Mouse (Mus musculus): Measurements from ENCODE around the gene Cog4. TPM values are rescaled to one million over a fixed set of nuclear protein-coding genes. Genes with fewer than 3 reads are reported as not detected.

Cog4 gene
- total and polyA plus RNA-seq, 3 experiments = 24.9 to 35.2 (median 27.5) TPM

DNA sequence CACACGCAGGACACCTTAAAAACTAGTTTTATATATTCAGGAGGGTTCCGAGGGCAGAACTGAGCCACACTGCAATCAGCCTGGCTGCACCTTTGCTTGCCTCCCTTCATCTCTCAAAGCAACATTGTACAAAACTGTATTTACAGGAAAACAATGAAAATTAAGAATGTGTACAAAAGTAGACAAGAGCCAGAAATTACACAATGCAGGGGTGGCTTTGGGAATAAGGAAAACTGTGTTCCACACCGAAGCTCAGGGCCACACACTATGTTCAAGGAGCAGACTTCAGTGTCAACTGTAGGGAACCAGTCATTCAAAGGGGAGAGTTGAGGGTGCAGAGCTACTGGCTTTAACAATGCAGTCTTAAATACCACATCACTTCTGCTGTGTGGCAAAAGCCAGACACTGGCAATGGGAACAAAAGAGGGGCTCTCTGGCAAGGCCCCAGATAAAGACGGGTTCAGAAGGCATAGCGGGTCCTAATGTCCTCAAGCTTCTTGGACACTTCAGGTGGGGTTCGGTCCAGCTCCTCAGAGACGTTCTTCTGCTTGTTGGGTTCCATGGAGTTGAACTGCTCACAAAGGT lies 35.8 kb upstream of the Cog4 start:
- no peaks in the 10 kb centered on the region for H3K27me3 ChIP-seq (replicated peaks)
- H3K4me3 ChIP-seq (replicated peaks in 1 of 3; ENCODE audit: low read depth in 2 of 3, low read length in 2 of 3, poor library complexity in 1 of 3) = no peak overlapping the region
- DNase-seq (ENCODE audit: extremely low read depth) = no peak
- no peak overlapping the region for H3K27ac ChIP-seq (ENCODE audit: insufficient read depth, low read depth)
- in situ Hi-C loops (cut with MboI; ENCODE audit: low pct_ligation_motif_present, low pct_unique_long_range_greater_than_20kb, low sequenced_read_pairs) = loop anchor here (10.0 kb wide), 1 partner anchor 46 kb away; no protein-coding TSS in a partner anchor
- TF ChIP-seq SIN3A (IDR thresholded peaks at IDR 0.05; ENCODE audit: low read length) (no peak), E2F4 (IDR thresholded peaks at IDR 0.05; ENCODE audit: insufficient replicate concordance, low read depth, low read length) (no peak), CTCF (conservative IDR thresholded peaks at IDR 0.05 in 1 of 2, IDR thresholded peaks at IDR 0.05 in 1 of 2; ENCODE audit: low read depth in 2 of 2, low read length in 2 of 2) (no peak), CHD2 (IDR thresholded peaks at IDR 0.05; ENCODE audit: low read length) (no peak), EP300 (IDR thresholded peaks at IDR 0.05; ENCODE audit: low read length) (no peak), ZKSCAN1 (IDR thresholded peaks at IDR 0.05; ENCODE audit: borderline replicate concordance, low read depth, low read length) (no peak)
- H3K9me3 ChIP-seq (replicated peaks; ENCODE audit: low read length) = no peaks in the 10 kb centered on the region
- no peak overlapping the region for H3K9ac ChIP-seq (ENCODE audit: insufficient read depth, low read depth)
- peaks cover 64 to 69% of the 10 kb centered on the region in 2 experiments for H3K36me3 ChIP-seq (replicated peaks in 1 of 2; ENCODE audit: control insufficient read depth in 1 of 2, insufficient read depth in 1 of 2, low read length in 1 of 2)
- peaks cover 9 to 93% of the 10 kb centered on the region in 2 experiments for H3K4me1 ChIP-seq (ENCODE audit: control insufficient read depth in 1 of 2, insufficient read depth in 2 of 2)
- H3K79me2 ChIP-seq (replicated peaks; ENCODE audit: control insufficient read depth, extremely low read depth, insufficient read depth, poor library complexity, severe bottlenecking) = peaks cover 4% of the 10 kb centered on the region
- dilution Hi-C loops (cut with MboI; ENCODE audit: extremely low pct_ligation_motif_present, extremely low pct_unique_long_range_greater_than_20kb, low sequenced_read_pairs) = no loop called here
- no peak overlapping the region for H3K4me2 ChIP-seq (ENCODE audit: insufficient read depth, low read depth, poor library complexity, severe bottlenecking)

DNA sequence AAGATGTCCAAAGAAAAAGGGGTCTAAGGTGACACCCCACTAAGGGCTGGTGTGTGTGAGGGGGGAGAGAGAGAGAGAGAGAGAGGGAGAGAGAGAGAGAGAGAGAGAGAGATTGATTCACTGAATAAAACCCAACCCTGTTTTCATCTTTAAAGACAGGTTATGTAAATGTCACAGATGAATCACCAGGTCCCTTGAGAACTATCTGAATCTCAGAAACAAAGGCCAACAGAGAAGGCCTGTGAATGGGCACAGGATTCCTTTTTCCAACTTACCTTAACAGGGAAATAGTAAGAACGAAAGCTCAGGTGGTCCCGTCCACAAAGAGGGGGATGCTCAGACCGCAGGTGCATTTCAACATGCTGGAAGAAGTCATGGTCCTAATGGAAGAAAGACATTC lies 35.3 kb upstream of the Cog4 start:
- H3K9me3 ChIP-seq (replicated peaks; ENCODE audit: low read length) = no peaks in the 10 kb centered on the region
- peaks cover 9 to 93% of the 10 kb centered on the region in 2 experiments; a peak in 3 of 4 replicates for H3K4me1 ChIP-seq (ENCODE audit: control insufficient read depth in 1 of 2, insufficient read depth in 2 of 2)
- H3K4me3 ChIP-seq (replicated peaks in 1 of 3; ENCODE audit: low read depth in 2 of 3, low read length in 2 of 3, poor library complexity in 1 of 3) = no peak overlapping the region
- peaks cover 4% of the 10 kb centered on the region for H3K79me2 ChIP-seq (replicated peaks; ENCODE audit: control insufficient read depth, extremely low read depth, insufficient read depth, poor library complexity, severe bottlenecking)
- in situ Hi-C loops (cut with MboI; ENCODE audit: low pct_ligation_motif_present, low pct_unique_long_range_greater_than_20kb, low sequenced_read_pairs) (loop anchor here (10.0 kb wide), 1 partner anchor 46 kb away; no protein-coding TSS in a partner anchor), dilution Hi-C loops (cut with MboI; ENCODE audit: extremely low pct_ligation_motif_present, extremely low pct_unique_long_range_greater_than_20kb, low sequenced_read_pairs) (no loop called here)
- no peak for TF ChIP-seq JUN (IDR thresholded peaks at IDR 0.05; ENCODE audit: insufficient read depth, low read depth, low read length)
- TF ChIP-seq ZKSCAN1 (IDR thresholded peaks at IDR 0.05; ENCODE audit: borderline replicate concordance, low read depth, low read length) = no peak
- TF ChIP-seq ZNF384 (IDR thresholded peaks at IDR 0.05; ENCODE audit: low read depth, low read length) = no peak
- no peak for TF ChIP-seq MAX (IDR thresholded peaks at IDR 0.05; ENCODE audit: low read length)
- no peak for TF ChIP-seq TBP (conservative IDR thresholded peaks at IDR 0.05; ENCODE audit: low read depth, low read length)
- TF ChIP-seq CHD2 (IDR thresholded peaks at IDR 0.05; ENCODE audit: low read length) = no peak
- TF ChIP-seq IRF4 (IDR thresholded peaks at IDR 0.05; ENCODE audit: low read depth, low read length) = no peak
- no peak for TF ChIP-seq MEF2A (IDR thresholded peaks at IDR 0.05; ENCODE audit: borderline replicate concordance, low read depth, low read length)
- TF ChIP-seq MAFK (IDR thresholded peaks at IDR 0.05; ENCODE audit: insufficient replicate concordance, low read length) = no peak
- TF ChIP-seq HCFC1 (IDR thresholded peaks at IDR 0.05; ENCODE audit: low read depth, low read length) = no peak
- TF ChIP-seq RCOR1 (conservative IDR thresholded peaks at IDR 0.05; ENCODE audit: low read depth, low read length) = no peak
- no peak for TF ChIP-seq CHD1 (IDR thresholded peaks at IDR 0.05; ENCODE audit: low read depth, low read length)
- TF ChIP-seq MYC (IDR thresholded peaks at IDR 0.05; ENCODE audit: low read depth, low read length) = no peak
- no peak for TF ChIP-seq MXI1 (IDR thresholded peaks at IDR 0.05; ENCODE audit: low read depth, low read length)
- no peak overlapping the region for H3K4me2 ChIP-seq (ENCODE audit: insufficient read depth, low read depth, poor library complexity, severe bottlenecking)
- H3K27ac ChIP-seq (ENCODE audit: insufficient read depth, low read depth) = no peak overlapping the region
- no peak overlapping the region for H3K9ac ChIP-seq (ENCODE audit: insufficient read depth, low read depth)
- peaks cover 69 to 75% of the 10 kb centered on the region in 2 experiments for H3K36me3 ChIP-seq (replicated peaks in 1 of 2; ENCODE audit: control insufficient read depth in 1 of 2, insufficient read depth in 1 of 2, low read length in 1 of 2)
- no peaks in the 10 kb centered on the region for H3K27me3 ChIP-seq (replicated peaks)
- DNase-seq (ENCODE audit: extremely low read depth) = no peak
